Mouse (Mus musculus) erythroblast, embryonic 14.5 days (primary cell): ENCODE results near the gene Stra6. TPM values are rescaled to one million over a fixed set of nuclear protein-coding genes. Genes with fewer than 3 reads are reported as not detected.

Experiments
- H3K27me3 ChIP-seq: 2 replicates; pipeline ENCODE4 v1.6.1; 2012; ENCODE audit warnings: inconsistent platforms; ENCODE audit not compliant: control insufficient read depth
- H3K36me3 ChIP-seq: 2 replicates; pipeline ENCODE4 v1.6.1; 2012; ENCODE audit warnings: mild to moderate bottlenecking, inconsistent platforms; ENCODE audit not compliant: control insufficient read depth
- H3K4me1 ChIP-seq: 2 replicates; pipeline ENCODE4 v1.6.1; 2012; ENCODE audit warnings: inconsistent platforms; ENCODE audit not compliant: control insufficient read depth
- H3K4me3 ChIP-seq: replicated peaks from 2 replicates; pipeline ENCODE3; 2012; ENCODE audit warnings: moderate library complexity, mild to moderate bottlenecking, inconsistent platforms
- H3K9me3 ChIP-seq: 2 replicates; pipeline ENCODE4 v1.6.1; 2012; ENCODE audit warnings: low read length, inconsistent platforms, mixed read lengths; ENCODE audit not compliant: control insufficient read depth
- GATA1 ChIP-seq: IDR thresholded peaks from 2 replicates; pipeline ENCODE4 v1.6.1; 2012; ENCODE audit warnings: low read length, inconsistent platforms, mixed read lengths
- TAL1 ChIP-seq: IDR thresholded peaks from 3 replicates; pipeline ENCODE4 v1.6.1; 2012; ENCODE audit warnings: low read length, inconsistent platforms, mixed read lengths
- polyA plus RNA-seq: library from polyadenylated mRNA; stranded (reverse); fragments of >175 nt; gene quantifications from 2 replicates; pipeline ENCODE4 v1.2.3, GENCODE M21; 2012

Gene Stra6
- polyA plus RNA-seq, 1 experiment = not detected

DNA sequence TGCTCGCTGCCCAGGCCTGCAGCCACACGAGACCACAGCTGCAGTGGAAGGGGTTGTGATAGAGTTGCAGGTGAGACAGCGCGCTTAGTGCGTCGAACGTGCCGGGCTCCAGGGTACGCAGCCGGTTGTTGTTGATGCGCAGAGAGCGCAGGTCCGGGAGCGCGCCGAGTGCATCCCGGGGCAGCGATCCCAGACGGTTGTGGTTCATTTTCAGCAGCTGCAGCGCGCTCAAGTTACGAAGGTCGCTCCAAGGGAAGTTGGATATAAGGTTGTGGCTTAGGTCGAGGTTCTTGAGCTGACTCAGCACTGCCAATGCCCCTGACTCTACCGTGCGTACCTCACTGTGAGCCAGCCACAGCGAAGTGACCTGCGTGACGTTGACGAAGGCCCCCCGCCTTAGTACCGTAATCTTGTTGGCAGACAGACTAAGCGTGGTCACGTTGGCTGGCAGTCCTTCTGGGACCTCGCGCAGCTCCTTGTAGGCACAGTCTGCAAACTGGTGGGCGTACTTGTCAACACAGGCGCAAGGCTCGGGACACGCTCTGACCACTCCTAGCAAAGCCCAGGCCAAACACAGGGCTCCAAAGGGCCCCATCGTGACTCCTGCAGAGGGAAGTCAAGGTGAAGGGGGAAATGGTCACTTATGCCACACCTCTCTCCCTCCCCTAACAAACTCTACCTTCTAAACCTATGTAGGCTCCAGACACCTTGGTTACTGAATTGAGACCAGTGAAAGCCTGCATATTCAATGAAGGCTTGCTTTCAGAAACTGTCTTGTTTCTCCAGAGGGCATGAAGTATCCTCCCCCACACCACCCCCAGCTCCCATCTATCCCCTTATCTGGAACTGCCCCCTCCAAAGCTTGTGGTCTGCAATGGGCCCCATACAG lies 136.0 kb downstream of the Stra6 start:
- TF ChIP-seq GATA1 (no peak), TAL1 (no peak)
- no peaks in the 10 kb centered on the region for H3K36me3 ChIP-seq
- H3K27me3 ChIP-seq = peaks cover 100% of the 10 kb centered on the region
- H3K4me1 ChIP-seq = peaks cover 12% of the 10 kb centered on the region
- H3K4me3 ChIP-seq = no peak overlapping the region
- peaks cover 4% of the 10 kb centered on the region; the same call in 1 of the 2 replicates for H3K9me3 ChIP-seq

DNA sequence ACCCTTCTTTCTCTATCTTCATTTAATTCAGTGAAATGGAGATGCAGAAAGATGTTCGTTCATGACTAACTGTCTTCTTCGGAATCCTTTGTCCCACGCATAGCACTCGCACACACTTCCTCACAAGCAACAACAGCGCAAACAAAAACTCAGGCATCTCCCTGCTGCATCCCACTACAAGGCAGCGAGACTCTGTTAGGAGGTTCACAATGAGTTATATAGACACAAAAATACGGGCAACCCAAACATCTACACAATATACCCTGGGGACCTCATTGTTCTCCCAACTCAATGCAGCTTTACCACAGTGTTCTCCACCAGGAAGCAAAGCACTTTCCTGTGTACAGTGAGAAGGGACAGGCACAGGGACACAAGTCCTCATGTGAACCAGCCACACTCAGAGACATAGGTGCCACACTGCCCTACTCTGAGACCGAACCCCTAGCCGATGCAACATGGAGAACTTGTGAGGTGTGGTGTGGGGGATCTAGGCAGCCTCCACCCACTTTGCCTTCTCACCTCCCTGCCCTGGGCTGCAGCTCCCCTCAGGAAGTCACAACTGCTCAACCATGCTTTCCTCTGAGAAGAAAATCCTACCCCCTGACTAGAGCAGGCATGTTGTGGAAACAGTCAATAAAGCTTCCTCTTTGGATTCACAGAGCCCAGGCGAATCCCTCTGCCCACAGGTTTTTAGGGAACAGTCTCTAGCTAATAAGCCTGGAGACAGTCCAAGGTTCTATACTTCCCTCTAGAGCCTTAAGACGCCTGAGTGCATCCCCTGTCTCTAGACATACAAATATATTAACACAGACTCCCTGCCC lies 136.9 kb downstream of the Stra6 start:
- Histone ChIP-seq H3K36me3 (no peaks in the 10 kb centered on the region), H3K9me3 (peaks cover 4% of the 10 kb centered on the region; the same call in 1 of the 2 replicates), H3K27me3 (peaks cover 100% of the 10 kb centered on the region), H3K4me1 (peaks cover 13% of the 10 kb centered on the region), H3K4me3 (no peak overlapping the region)
- TF ChIP-seq GATA1 (no peak), TAL1 (no peak)

DNA sequence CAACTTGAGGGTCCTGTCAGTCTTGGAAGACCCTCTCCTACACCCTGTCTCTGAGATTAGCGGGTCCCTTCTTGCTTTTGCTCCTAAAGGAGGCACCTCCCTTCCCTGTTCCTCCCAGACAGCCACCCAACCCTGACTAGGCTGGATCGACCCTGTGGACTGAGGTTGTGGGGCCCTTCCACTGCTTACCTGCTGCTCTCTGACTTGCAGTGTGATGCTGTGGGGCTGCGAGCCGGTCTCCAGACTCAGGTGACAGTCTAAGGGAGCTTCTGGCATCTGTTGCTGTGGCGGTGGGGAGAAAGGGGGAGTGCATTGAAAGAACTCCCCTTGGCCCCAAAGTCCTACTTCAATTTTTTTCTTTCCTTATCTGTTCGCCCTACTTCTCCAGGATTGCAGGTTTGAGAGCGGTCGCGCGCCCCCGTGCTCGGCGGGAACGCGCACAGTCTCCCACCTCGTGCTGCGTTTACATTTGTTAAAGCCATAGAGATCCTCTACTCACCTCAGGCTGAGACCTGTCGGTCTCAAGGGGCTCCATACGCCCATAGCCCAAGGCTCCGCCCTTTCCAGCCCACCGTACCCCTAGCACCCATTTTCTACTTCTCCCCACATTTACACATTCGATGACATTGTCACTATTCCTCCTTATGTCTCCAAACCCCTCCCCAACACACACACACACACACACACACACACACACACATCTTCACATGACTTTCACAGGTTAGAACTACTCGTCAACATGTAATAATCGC lies 137.7 kb downstream of the Stra6 start:
- Histone ChIP-seq H3K9me3 (peaks cover 4% of the 10 kb centered on the region; the same call in 1 of the 2 replicates), H3K4me1 (peaks cover 13% of the 10 kb centered on the region), H3K4me3 (no peak overlapping the region), H3K27me3 (peaks cover 100% of the 10 kb centered on the region), H3K36me3 (no peaks in the 10 kb centered on the region)
- TF ChIP-seq TAL1 (no peak), GATA1 (no peak)

DNA sequence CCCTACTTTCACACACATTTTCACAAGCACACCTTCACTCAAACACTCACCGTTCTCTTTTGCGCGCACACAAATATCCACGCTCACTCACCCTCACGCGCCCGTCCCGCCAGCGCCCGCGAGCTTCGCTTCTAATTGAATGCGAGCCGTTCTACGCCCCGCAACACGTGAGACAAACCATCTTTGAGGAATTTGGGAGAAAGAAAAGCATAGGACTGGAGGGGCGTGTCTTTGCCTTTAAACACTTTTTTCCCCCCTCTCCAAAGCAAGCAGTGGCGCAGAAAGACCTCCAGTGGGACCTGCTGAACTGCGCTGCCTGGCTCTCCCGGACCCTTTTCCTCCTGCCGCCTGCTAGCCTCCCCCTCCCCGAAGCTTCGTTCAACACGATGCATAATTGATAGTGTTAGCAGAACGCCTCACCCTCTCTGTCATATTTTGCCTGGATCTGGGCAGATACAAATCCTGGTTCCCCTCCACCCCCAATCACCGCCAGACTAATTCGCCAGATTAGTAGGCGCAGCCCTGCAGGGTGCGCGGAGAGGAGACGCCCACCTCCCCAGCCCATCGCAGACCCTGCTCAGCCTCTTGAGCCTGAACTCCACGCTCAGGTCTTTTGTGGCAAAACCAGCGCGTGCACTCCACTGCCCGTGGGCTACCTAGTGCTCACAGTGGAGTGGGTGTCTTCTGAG lies 138.4 kb downstream of the Stra6 start:
- Histone ChIP-seq H3K9me3 (peaks cover 4% of the 10 kb centered on the region; the same call in 1 of the 2 replicates), H3K4me3 (no peak overlapping the region), H3K36me3 (no peaks in the 10 kb centered on the region), H3K4me1 (peaks cover 13% of the 10 kb centered on the region), H3K27me3 (peaks cover 100% of the 10 kb centered on the region)
- TF ChIP-seq GATA1 (no peak), TAL1 (no peak)

GRCm38 (mm10) chr9:58202676-58203453 lies 139.3 kb downstream of the Stra6 start:
- H3K9me3 ChIP-seq = peaks cover 4% of the 10 kb centered on the region; the same call in 1 of the 2 replicates
- peaks cover 13% of the 10 kb centered on the region for H3K4me1 ChIP-seq
- no peak for TF ChIP-seq TAL1
- TF ChIP-seq GATA1 = no peak
- peaks cover 100% of the 10 kb centered on the region for H3K27me3 ChIP-seq
- H3K36me3 ChIP-seq = no peaks in the 10 kb centered on the region
- H3K4me3 ChIP-seq = no peak overlapping the region

Other genes starting within 250 kb of the Stra6 start
- 1.8 and 1.9 TPM in 2 replicates for gene Arid3b, start 227.0 kb upstream of the Stra6 start, polyA plus RNA-seq
- gene Ubl7, start 152.8 kb upstream of the Stra6 start, polyA plus RNA-seq = 22.3 and 24.0 TPM in 2 replicates
- gene Sema7a, start 123.7 kb upstream of the Stra6 start, polyA plus RNA-seq = 0.03 and 0.04 TPM in 2 replicates
- 0.04 and 0.09 TPM in 2 replicates for gene Cyp11a1, start 57.4 kb upstream of the Stra6 start, polyA plus RNA-seq
- not detected in 2 replicates for gene Ccdc33, start 55.0 kb downstream of the Stra6 start, polyA plus RNA-seq
- not detected in 2 replicates for gene Islr, start 140.5 kb downstream of the Stra6 start, polyA plus RNA-seq
- gene Islr2, start 140.5 kb downstream of the Stra6 start, polyA plus RNA-seq = not detected in 2 replicates
- 6.8 and 10.8 TPM in 2 replicates for gene Pml, start 186.0 kb downstream of the Stra6 start, polyA plus RNA-seq
- 0.10 TPM in 1 of 2 replicates, not detected in the other for gene Stoml1, start 189.4 kb downstream of the Stra6 start, polyA plus RNA-seq
- 0.01 TPM in 1 of 2 replicates, not detected in the other for gene Loxl1, start 249.4 kb downstream of the Stra6 start, polyA plus RNA-seq